ENCODE assay signal across 17 mouse cellular contexts in genomic region chr10:116916581-116916980, GRCm38 (mm10). TPM values are rescaled to one million over a fixed set of nuclear protein-coding genes. Genes with fewer than 3 reads are reported as not detected.
"Had no signal": no experiment of that assay in that cellular context is flagged by ENCODE, and none has a peak within 500 bp of the region (broad histone marks: within the 10 kb centered on the region; RNA-seq: fewer than 3 reads in every experiment).

No protein-coding gene starts in this region.

- ATAC-seq: lung, postnatal 0 days; midbrain, embryonic 13.5 days had no signal

- H3K4me1 ChIP-seq: midbrain, embryonic 13.5 days; neural tube, embryonic 12.5 days had no signal

- H3K27me3 ChIP-seq: liver, embryonic 15.5 days; midbrain, embryonic 13.5 days; neural tube, embryonic 12.5 days had no signal

- H3K4me2 ChIP-seq: liver, embryonic 11.5 days; liver, embryonic 15.5 days; midbrain, embryonic 13.5 days; neural tube, embryonic 12.5 days had no signal

- H3K4me3 ChIP-seq: layer of hippocampus, adult 2 months; liver, embryonic 15.5 days; midbrain, embryonic 13.5 days; myocyte; neural tube, embryonic 12.5 days had no signal

- H3K9ac ChIP-seq: liver, embryonic 15.5 days; midbrain, embryonic 13.5 days; neural tube, embryonic 12.5 days had no signal

- H3K27ac ChIP-seq: kidney, postnatal 0 days; layer of hippocampus, adult 2 months; liver, embryonic 15.5 days; midbrain, embryonic 13.5 days; neural tube, embryonic 12.5 days; stomach, postnatal 0 days had no signal

- DNase-seq: kidney, adult 11 months; kidney, adult 9 months; kidney, postnatal 36 days; left cerebral cortex, postnatal 4 days; lung, adult 2 months; lung, postnatal 36 days had no signal

- H3K9me3 ChIP-seq: liver, embryonic 15.5 days; midbrain, embryonic 13.5 days; neural tube, embryonic 12.5 days had no signal

RNA-seq across cellular contexts. Expression of gene Myrfl, which starts 19.9 kb away (rescaled TPM):
- polyA plus RNA-seq: liver, embryonic 15.5 days; lung, adult 2 months; lung, postnatal 0 days had no signal

RNA-seq across cellular contexts. Expression of gene Gm10271, which starts 55.8 kb away (rescaled TPM):
- polyA plus RNA-seq: intestine, embryonic 14.5 days; kidney, postnatal 0 days; limb, embryonic 14.5 days; liver, embryonic 11.5 days; liver, embryonic 15.5 days; lung, adult 2 months; lung, postnatal 0 days; midbrain, embryonic 13.5 days; myocyte; neural tube, embryonic 12.5 days; stomach, postnatal 0 days had no signal
